Mouse (Mus musculus): Measurements from ENCODE around the gene B9d2. TPM values are rescaled to one million over a fixed set of nuclear protein-coding genes. Genes with fewer than 3 reads are reported as not detected.

B9d2 gene
- total RNA-seq, 2 experiments from 2014 or later = 8.7 to 9.7 TPM

- intact Hi-C loops (cut with DNase I) = no loop called here
- no peak for DNase-seq
- TF ChIP-seq CTCF (IDR thresholded peaks at IDR 0.05) = no peak
- H3K27ac ChIP-seq = peak overlapping the region; percentile 38; the same call in 1 of the 2 replicates
- no peak overlapping the region for H3K4me3 ChIP-seq
Observed at GRCm38 (mm10) chr7:25727800-25728199, 47.2 kb downstream of the B9d2 start.

DNA sequence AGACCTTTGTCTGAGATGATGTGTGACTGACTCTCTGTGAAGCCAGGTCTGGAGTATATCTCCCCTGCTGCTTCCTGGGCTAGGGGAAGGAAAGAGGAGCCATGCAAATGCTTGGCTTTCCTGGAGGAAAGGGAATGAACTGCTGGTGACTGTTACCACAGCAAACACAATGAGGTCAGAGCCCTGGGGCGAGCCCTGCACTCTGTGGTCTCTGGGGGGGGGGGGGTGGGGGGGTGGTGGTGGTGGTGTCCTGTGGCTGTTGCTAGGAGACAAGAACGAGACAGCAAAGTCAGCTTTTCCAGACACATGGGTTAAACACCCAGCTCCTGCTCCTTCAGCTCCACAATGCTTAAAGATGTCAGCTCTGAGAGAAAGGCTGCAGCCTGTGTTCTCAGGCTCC is 48.8 kb downstream of the B9d2 start:
- TF ChIP-seq CTCF (IDR thresholded peaks at IDR 0.05) = no peak
- no peak for DNase-seq
- Histone ChIP-seq H3K4me3 (no peak overlapping the region), H3K27ac (peak overlapping the region; percentile 82)
- intact Hi-C loops (cut with DNase I) = no loop called here

- peak; percentile 75 for DNase-seq
- no peak for TF ChIP-seq CTCF (IDR thresholded peaks at IDR 0.05)
- intact Hi-C loops (cut with DNase I) = no loop called here
- Histone ChIP-seq H3K27ac (peak overlapping the region; percentile 82), H3K4me3 (no peak overlapping the region)
Observed at GRCm38 (mm10) chr7:25729862-25730261, 49.3 kb downstream of the B9d2 start.

- DNase-seq = no peak
- Histone ChIP-seq H3K4me3 (no peak overlapping the region), H3K27ac (peak overlapping the region; percentile 82)
- no peak for TF ChIP-seq CTCF (IDR thresholded peaks at IDR 0.05)
- intact Hi-C loops (cut with DNase I) = no loop called here
Observed at GRCm38 (mm10) chr7:25731294-25732055, 50.9 kb downstream of the B9d2 start.

- Histone ChIP-seq H3K27ac (no peak overlapping the region), H3K4me3 (no peak overlapping the region)
- no peak for DNase-seq
- intact Hi-C loops (cut with DNase I) = no loop called here
- TF ChIP-seq CTCF (IDR thresholded peaks at IDR 0.05) = no peak
Observed at GRCm38 (mm10) chr7:25734991-25735390, 54.4 kb downstream of the B9d2 start.

Other genes starting within 250 kb of the B9d2 start
- gene Ceacam1, start 203.2 kb upstream of the B9d2 start, total RNA-seq (2021) = 1 to 10 TPM; 4.0 to 6.2 TPM
- gene Ceacam2, start 140.9 kb upstream of the B9d2 start, total RNA-seq (2021) = 1 to 10 TPM in 1 of 2 experiments, under 1 TPM in 1; 0.43 to 1.4 TPM
- gene Erich4, start 64.9 kb upstream of the B9d2 start, total RNA-seq (2021) = not detected
- gene Dmac2, start 61.4 kb upstream of the B9d2 start, total RNA-seq (2021) = 10 to 100 TPM; 33.7 to 54.2 TPM
- 1 to 10 TPM; 1.5 to 1.6 TPM for gene B3gnt8, start 54.1 kb upstream of the B9d2 start, total RNA-seq (2021)
- gene Bckdha, start 21.8 kb upstream of the B9d2 start, total RNA-seq (2021) = 100 to 1,000 TPM; 103 to 152 TPM
- 10 to 100 TPM; 24.1 to 24.3 TPM for gene Exosc5, start 21.6 kb upstream of the B9d2 start, total RNA-seq (2021)
- not detected for gene Tmem91, start 5.6 kb upstream of the B9d2 start, total RNA-seq (2021)
- gene Tgfb1, start 6.2 kb downstream of the B9d2 start, total RNA-seq (2021) = 1 to 10 TPM; 4.6 to 6.6 TPM
- gene Ccdc97, start 38.3 kb downstream of the B9d2 start, total RNA-seq (2021) = 10 to 100 TPM; 39.4 to 44.3 TPM
- gene Hnrnpul1, start 74.0 kb downstream of the B9d2 start, total RNA-seq (2021) = 10 to 100 TPM; 66.3 to 72.8 TPM
- gene Axl, start 107.9 kb downstream of the B9d2 start, total RNA-seq (2021) = 10 to 100 TPM; 39.9 to 48.6 TPM
- under 1 TPM; 0.10 to 0.56 TPM for gene Cyp2s1, start 136.1 kb downstream of the B9d2 start, total RNA-seq (2021)
- not detected for gene Cyp2b10, start 216.8 kb downstream of the B9d2 start, total RNA-seq (2021)